Mouse (Mus musculus) cerebellum, postnatal 36 days (tissue): ENCODE data around the gene Sipa1l2.
"Not testable (repeated sequence)": the region's sequence is repeated elsewhere in the genome, so short reads cannot be mapped to it uniquely, and the experiment has no call there.

Experiments
- DNase-seq, 2 experiments: peaks; one replicate each; pipeline ENCODE4 v3.0.0; 2021 to 2022; ENCODE audit warnings: mixed read lengths in 2 of 2

Sipa1l2 gene

DNA sequence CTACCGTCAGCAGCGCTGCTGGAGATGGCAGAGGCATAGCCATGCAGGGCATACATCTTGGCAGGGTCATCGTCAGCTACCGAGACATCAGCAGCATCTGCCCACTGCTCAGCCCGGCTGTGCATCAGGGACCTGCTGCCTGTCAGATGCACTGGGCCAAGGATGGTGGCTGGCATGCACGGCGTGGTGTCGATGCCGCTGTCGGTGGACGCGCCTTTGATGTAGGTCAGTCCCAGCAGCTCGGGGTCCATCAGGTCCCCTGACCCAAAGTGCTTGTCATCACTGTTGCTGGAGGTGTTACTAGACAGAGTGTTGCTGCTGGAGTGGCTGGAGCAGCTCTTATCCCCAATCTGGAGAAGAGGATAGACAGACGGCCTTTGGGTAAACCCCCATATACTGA lies 122.1 kb downstream of the Sipa1l2 start:
- no peak for DNase-seq

- no peak for DNase-seq
Observed at GRCm38 (mm10) chr8:125446236-125446635, 123.4 kb downstream of the Sipa1l2 start.

DNA sequence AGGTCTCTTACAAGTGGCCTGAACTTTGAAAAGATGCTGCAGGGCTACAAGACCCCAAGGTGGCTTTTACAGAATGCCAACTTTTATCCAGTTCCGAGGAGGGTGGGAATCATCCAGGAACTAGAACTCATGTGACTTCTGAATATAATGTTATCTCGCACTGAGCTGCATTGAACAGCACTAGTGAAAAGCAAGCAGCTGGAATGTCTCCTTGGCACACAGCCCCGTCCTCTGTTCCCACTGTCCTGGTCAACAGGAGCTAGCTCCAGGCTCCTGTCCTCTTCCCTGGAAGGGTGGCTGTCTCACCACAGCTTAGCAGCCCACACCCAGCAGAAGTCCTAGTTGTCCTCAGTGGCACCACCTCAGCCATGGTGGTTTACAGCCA lies 124.4 kb downstream of the Sipa1l2 start:
- DNase-seq, result no peak

- no peak for DNase-seq
Observed at GRCm38 (mm10) chr8:125444457-125445224, 125.0 kb downstream of the Sipa1l2 start.

DNA sequence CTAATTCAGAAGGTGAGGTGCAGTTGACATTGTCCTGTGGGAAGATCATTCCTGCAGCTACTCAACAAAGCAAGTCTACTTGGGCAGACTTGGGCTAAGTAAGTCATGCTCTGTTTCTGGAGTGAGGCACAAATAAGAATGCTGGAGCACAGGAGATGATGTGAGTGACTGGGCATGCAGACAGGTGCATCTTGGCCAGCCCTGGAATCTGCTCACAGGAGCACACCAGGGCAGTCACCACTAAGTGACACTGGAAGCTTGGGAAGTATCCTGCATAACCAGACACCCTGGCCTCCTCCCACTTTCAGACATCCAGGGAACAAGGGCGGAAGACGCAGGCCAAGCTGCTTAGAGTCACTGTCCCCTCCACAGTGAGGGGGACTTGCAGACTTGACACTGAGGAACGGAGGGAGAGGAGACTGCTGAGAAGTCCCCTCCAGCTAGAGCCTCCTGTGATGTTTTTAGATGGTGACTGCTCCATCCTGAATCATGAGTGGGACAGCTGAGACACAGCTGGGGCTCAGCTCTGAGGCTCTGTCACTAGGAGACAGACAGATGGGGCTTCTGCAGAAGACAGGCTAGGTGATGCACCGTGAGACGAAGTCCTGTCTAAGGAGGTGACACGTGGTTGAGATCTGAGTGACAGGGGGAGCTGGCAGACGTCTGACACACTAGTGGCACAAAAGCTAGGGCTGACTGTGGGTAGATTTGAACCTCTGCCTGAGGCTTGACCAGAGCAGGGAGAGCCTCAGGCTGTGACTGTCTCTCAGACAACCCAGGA lies 134.1 kb downstream of the Sipa1l2 start:
- DNase-seq, result no peak

- DNase-seq, result no peak
Observed at GRCm38 (mm10) chr8:125434151-125434550, 135.5 kb downstream of the Sipa1l2 start.

GRCm38 (mm10) chr8:125431321-125431720 lies 138.3 kb downstream of the Sipa1l2 start:
- no peak for DNase-seq

DNA sequence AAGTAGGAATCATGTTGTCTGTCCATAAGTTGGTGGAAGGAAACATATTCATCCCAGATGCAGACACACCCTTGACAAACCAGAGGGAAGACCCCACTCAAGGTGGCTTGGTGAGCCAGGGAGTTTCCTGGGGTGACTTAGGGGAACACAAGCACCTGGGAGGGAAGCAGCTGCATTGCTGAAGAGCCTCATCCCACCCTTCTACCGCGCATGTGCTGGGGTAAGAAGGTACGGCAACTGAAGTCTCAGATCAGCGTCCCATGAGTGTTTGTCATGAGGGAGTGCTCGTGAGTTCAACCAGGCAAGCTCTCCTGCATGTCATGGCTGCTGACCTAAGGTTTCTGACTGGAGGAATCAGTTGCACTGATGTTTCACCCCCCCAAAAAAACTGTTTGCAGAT lies 138.8 kb downstream of the Sipa1l2 start:
- DNase-seq, result no peak

GRCm38 (mm10) chr8:125428979-125429690 lies 140.5 kb downstream of the Sipa1l2 start:
- no peak for DNase-seq

DNA sequence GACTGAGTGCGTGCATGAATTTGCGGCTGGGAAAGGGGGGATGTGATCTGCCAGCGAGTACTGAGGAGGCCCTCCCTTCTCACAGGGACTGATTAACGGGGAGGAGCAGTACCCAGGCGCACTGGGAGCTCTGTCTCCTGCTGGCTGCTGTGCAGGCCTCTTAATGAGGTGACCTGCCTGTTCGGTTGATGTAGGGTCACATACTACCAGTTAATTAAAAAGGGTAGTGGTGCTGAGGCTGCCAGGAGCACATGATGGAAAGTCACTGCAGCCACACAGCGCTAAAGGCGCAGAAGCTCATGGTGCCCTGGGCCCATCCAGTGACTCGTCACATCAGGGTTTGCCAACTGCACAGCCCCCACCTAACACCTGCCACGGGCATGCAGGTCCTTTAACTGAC lies 145.7 kb downstream of the Sipa1l2 start:
- no peak for DNase-seq

DNA sequence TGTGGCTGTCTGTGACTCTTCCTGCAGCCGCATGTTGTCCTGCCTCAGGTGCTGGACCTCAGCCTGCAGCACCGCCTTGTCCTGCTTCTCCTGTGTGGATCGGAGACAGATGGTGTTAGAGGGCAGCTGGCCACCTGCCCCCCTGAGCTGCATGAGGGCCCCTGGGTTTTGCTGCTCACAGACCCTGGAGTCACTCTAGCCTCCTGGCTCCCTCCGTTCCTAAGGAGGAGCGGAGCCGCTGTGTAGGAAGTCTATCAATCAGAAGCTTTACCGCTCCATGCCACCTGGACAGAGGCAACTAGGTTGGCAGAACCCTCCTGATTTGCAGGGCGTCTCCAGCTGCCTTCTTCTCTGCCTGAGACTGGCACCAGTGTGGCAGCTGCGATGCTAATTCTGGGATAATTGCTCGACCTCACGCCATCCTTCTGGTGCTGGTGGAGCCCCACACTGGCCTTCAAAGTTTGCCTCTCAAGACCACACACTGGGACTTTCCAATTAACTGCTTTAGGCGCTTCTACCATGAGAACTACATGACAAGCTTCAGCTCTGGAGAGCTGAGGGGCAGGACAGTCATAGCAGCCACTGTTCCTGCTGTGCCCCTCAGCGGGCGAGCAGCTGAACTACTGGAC lies 150.3 kb downstream of the Sipa1l2 start:
- peak; percentile 56 to 59 for DNase-seq

DNA sequence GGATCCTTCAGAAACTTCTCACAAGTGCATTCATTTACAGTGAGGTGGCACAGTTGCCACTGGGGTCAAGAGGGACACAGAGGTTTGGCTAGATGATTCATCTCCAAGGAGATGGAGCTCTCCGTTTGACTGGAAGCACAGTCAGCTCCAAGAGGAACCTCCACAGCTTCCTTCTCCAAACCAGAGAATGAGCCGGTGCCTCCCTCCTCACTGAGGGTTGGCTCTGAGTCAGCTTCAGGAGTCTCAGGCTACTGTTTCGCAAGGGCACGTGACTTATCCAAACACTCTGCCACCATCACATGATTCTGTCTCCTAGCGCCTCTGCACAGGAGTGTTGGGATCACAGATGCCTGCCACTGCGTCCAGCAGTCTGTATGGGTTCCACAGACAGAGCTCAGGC lies 153.5 kb downstream of the Sipa1l2 start:
- DNase-seq, result no peak

GRCm38 (mm10) chr8:125414651-125415050 lies 155.0 kb downstream of the Sipa1l2 start:
- no peak for DNase-seq

GRCm38 (mm10) chr8:125413001-125413909 lies 156.4 kb downstream of the Sipa1l2 start:
- DNase-seq, result no peak

DNA sequence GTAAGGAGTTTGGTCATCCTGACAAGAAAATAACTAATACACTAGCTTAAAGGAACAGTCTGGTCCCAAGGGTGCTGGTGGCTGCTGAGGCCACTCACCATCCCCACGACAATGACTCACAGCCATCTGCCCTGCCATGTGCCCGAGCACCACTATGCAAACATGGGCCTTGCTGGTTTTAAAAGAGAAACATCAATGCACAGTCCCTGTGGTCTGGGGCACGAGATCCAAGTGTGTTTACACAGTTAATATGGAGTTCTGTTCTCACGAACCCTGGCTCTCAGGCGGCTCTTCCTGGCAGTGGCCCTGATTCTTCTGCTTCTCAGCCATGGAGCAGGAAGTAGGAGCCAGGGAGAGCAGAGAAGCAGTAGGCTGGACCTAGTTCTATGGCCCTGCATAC lies 159.0 kb downstream of the Sipa1l2 start:
- no peak for DNase-seq

- DNase-seq, result no peak
Observed at GRCm38 (mm10) chr8:125407672-125408071, 161.9 kb downstream of the Sipa1l2 start.

GRCm38 (mm10) chr8:125406453-125406852 lies 163.2 kb downstream of the Sipa1l2 start:
- no peak for DNase-seq

DNA sequence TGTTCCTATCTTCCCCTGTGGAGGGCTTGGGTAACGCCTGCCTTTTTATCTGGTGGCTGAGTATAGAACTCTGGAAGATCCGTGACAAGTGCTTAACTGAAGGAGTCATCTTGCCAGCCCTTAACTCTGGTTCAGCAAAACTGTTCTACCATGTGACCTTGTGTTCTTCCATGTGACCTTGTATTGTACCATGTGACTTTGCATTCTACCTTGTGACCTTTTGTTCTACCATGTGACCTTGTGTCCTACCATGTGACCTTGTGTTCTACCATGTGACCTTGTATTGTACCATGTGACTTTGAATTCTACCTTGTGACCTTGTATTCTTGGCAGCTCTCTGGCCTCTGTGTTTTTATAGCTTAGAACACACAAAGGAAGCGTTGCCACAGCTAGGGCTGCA lies 168.3 kb downstream of the Sipa1l2 start:
- DNase-seq, result no peak

- DNase-seq, result no peak
Observed at GRCm38 (mm10) chr8:125397981-125398380, 171.6 kb downstream of the Sipa1l2 start.

GRCm38 (mm10) chr8:125395682-125396081 lies 173.9 kb downstream of the Sipa1l2 start:
- DNase-seq, result not testable (repeated sequence)

GRCm38 (mm10) chr8:125395032-125395431 lies 174.6 kb downstream of the Sipa1l2 start:
- DNase-seq, result peak; percentile 69 to 70

- no peak for DNase-seq
Observed at GRCm38 (mm10) chr8:125391685-125392084, 177.9 kb downstream of the Sipa1l2 start.
